Mouse (Mus musculus): ENCODE results near the gene Tcf15.

Gene Tcf15

GRCm38 (mm10) chr2:152177162-152177805 lies 33.9 kb downstream of the Tcf15 start:
- DNase-seq, result no peak

- DNase-seq, result no peak
These were observed 34.4 kb downstream of the Tcf15 start for GRCm38 (mm10) chr2:152177806-152178170.

GRCm38 (mm10) chr2:152178345-152178744 lies 35.0 kb downstream of the Tcf15 start:
- DNase-seq, result no peak

GRCm38 (mm10) chr2:152179301-152179700 lies 35.9 kb downstream of the Tcf15 start:
- no peak for DNase-seq

GRCm38 (mm10) chr2:152180323-152180722 lies 37.0 kb downstream of the Tcf15 start:
- no peak for DNase-seq

- no peak for DNase-seq
These were observed 43.8 kb downstream of the Tcf15 start for GRCm38 (mm10) chr2:152187132-152187531.

- no peak for DNase-seq
These were observed 45.9 kb downstream of the Tcf15 start for GRCm38 (mm10) chr2:152189213-152189612.

GRCm38 (mm10) chr2:152189640-152190039 lies 46.3 kb downstream of the Tcf15 start:
- DNase-seq, result no peak

- DNase-seq, result no peak
These were observed 46.8 kb downstream of the Tcf15 start for GRCm38 (mm10) chr2:152190161-152190560.

- DNase-seq, result no peak
These were observed 49.4 kb downstream of the Tcf15 start for GRCm38 (mm10) chr2:152192591-152193345.

GRCm38 (mm10) chr2:152193346-152193710 lies 50.0 kb downstream of the Tcf15 start:
- no peak for DNase-seq

GRCm38 (mm10) chr2:152194586-152194985 lies 51.2 kb downstream of the Tcf15 start:
- DNase-seq, result no peak

- DNase-seq, result no peak
These were observed 53.5 kb downstream of the Tcf15 start for GRCm38 (mm10) chr2:152196896-152197295.

GRCm38 (mm10) chr2:152197301-152197712 lies 53.9 kb downstream of the Tcf15 start:
- DNase-seq, result peak; percentile 63 to 67
